Mouse (Mus musculus) layer of hippocampus, adult 2 months (tissue): ENCODE data around the gene Dydc2. TPM values are rescaled to one million over a fixed set of nuclear protein-coding genes. Genes with fewer than 3 reads are reported as not detected.
"Not testable (repeated sequence)": the region's sequence is repeated elsewhere in the genome, so short reads cannot be mapped to it uniquely, and the experiment has no call there.

ENCODE experiments used
- DNase-seq, 2 experiments: peaks; one replicate each; pipeline ENCODE4 v3.0.0; 2022; ENCODE audit warnings: low spot score in 2 of 2
- H3K27ac ChIP-seq: fragments of 200-600 bp; 2 replicates; pipeline ENCODE4 v1.8.1; 2022
- H3K4me3 ChIP-seq: fragments of 200-600 bp; 2 replicates; pipeline ENCODE4 v1.8.1; 2022; ENCODE audit warnings: mild to moderate bottlenecking
- CTCF ChIP-seq: fragments of 200-600 bp; conservative IDR thresholded peaks from 2 replicates; pipeline ENCODE4 v1.8.1; 2022; ENCODE audit warnings: antibody characterized with exemption, mild to moderate bottlenecking, moderate library complexity
- total RNA-seq, 2 experiments: library from RNA; stranded (reverse); gene quantifications; 2 replicates each; pipeline ENCODE4 v1.2.3; 2021

Gene Dydc2
- total RNA-seq, 2 experiments from 2014 or later = 0.61 to 0.95 TPM

- H3K4me3 ChIP-seq = peak overlapping the region; percentile 61
- H3K27ac ChIP-seq = peak overlapping the region; percentile 40; the same call in 1 of the 2 replicates
- no peak for TF ChIP-seq CTCF
- DNase-seq = no peak
These were observed 3.9 kb upstream of the Dydc2 start for GRCm38 (mm10) chr14:41072944-41073275.

- no peak for TF ChIP-seq CTCF
- DNase-seq = peak; percentile 76 to 84
- Histone ChIP-seq H3K27ac (peak within 1 kb of the TSS; percentile 47), H3K4me3 (peak within 1 kb of the TSS; percentile 61)
These were observed 3.4 kb upstream of the Dydc2 start, which contains the start of gene Dydc1 for GRCm38 (mm10) chr14:41072229-41072943. Gene Dydc1, plus strand, starts transcription at chr14:41072911.

- no peak overlapping the region for H3K4me3 ChIP-seq
- no peak overlapping the region for H3K27ac ChIP-seq
- no peak for TF ChIP-seq CTCF
- no peak for DNase-seq
These were observed 1.3 kb upstream of the Dydc2 start for GRCm38 (mm10) chr14:41070343-41070742.

GRCm38 (mm10) chr14:41066416-41066815 is 2.6 kb downstream of the Dydc2 start:
- TF ChIP-seq CTCF = no peak
- H3K4me3 ChIP-seq = no peak overlapping the region
- DNase-seq = no peak
- H3K27ac ChIP-seq = no peak overlapping the region

GRCm38 (mm10) chr14:41065168-41065567 is 3.8 kb downstream of the Dydc2 start:
- TF ChIP-seq CTCF = no peak

GRCm38 (mm10) chr14:41053190-41053589 is 15.8 kb downstream of the Dydc2 start:
- TF ChIP-seq CTCF = peak; percentile 59
- H3K27ac ChIP-seq, DNase-seq, H3K4me3 ChIP-seq: not testable (repeated sequence)

More at GRCm38 (mm10) chr14:41065168-41065567, 3.8 kb downstream of the Dydc2 start:
- H3K27ac ChIP-seq = no peak overlapping the region
- no peak for DNase-seq
- H3K4me3 ChIP-seq = no peak overlapping the region

GRCm38 (mm10) chr14:41052481-41052880 is 16.5 kb downstream of the Dydc2 start:
- Histone ChIP-seq H3K27ac (no peak overlapping the region), H3K4me3 (no peak overlapping the region)
- DNase-seq = no peak
- peak; percentile 62 for TF ChIP-seq CTCF

- no peak for TF ChIP-seq CTCF
- H3K27ac ChIP-seq = no peak overlapping the region
- no peak overlapping the region for H3K4me3 ChIP-seq
- DNase-seq = no peak
These were observed 18.5 kb downstream of the Dydc2 start for GRCm38 (mm10) chr14:41050471-41050870.

GRCm38 (mm10) chr14:41047402-41047801 is 21.6 kb downstream of the Dydc2 start:
- no peak for TF ChIP-seq CTCF
- Histone ChIP-seq H3K4me3 (no peak overlapping the region), H3K27ac (no peak overlapping the region)
- DNase-seq = no peak

- Histone ChIP-seq H3K4me3 (no peak overlapping the region), H3K27ac (no peak overlapping the region)
- TF ChIP-seq CTCF = peak; percentile 98
- DNase-seq = peak; percentile 46 to 72
These were observed 33.7 kb downstream of the Dydc2 start for GRCm38 (mm10) chr14:41035146-41035798.

GRCm38 (mm10) chr14:41033135-41034110 is 35.6 kb downstream of the Dydc2 start:
- H3K27ac ChIP-seq = no peak overlapping the region
- peak; percentile 63 to 83 for DNase-seq
- no peak overlapping the region for H3K4me3 ChIP-seq
- peak; percentile 84 for TF ChIP-seq CTCF

GRCm38 (mm10) chr14:41030989-41031513 is 38.0 kb downstream of the Dydc2 start:
- TF ChIP-seq CTCF = no peak

More at GRCm38 (mm10) chr14:41030989-41031513, 38.0 kb downstream of the Dydc2 start:
- no peak overlapping the region for H3K4me3 ChIP-seq
- DNase-seq = no peak
- H3K27ac ChIP-seq = no peak overlapping the region
